In the genomic region with DNA sequence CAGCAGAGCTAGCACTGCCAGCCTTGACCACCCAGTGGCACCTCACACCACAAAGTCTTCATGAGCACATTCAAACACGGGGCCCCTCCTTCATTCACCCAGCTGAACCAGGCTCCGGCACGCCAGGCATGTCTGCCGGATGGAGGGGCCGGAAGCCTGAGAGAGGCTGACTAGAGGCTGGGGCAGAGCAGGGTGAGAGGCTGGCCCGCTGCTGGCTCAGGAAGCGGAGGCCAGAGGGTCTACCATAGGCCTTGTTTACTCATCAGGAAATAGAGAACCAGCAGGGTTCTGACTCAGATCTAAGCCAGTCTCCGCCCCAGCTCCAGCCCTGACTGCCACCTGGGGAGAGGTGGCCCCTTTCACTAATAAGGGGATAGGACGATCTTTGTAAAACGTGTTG, we compare ENCODE assay signal across 9 mouse cellular contexts. TPM values are rescaled to one million over a fixed set of nuclear protein-coding genes. Genes with fewer than 3 reads are reported as not detected.
DNase-seq lines count a peak whose midpoint lies in the region; ATAC-seq and TF ChIP-seq lines count a peak whose summit lies in the region.
"Had no signal": no experiment of that assay in that cellular context is flagged by ENCODE, and none has a peak within 500 bp of the region (broad histone marks: within the 10 kb centered on the region; RNA-seq: fewer than 3 reads in every experiment).

No protein-coding gene starts in this region.

- no peak overlapping the region for H3K4me3 ChIP-seq in midbrain, embryonic 10.5 days
- H3K4me3 ChIP-seq in midbrain, embryonic 15.5 days, result no peak overlapping the region
- peak overlapping the region; percentile 40 for H3K4me3 ChIP-seq in heart, adult 2 months
- 0 out of 2 replicates have a peak overlapping the region, but pooled peaks have one; percentile 7 for H3K4me3 ChIP-seq in intestine, postnatal 0 days (ENCODE audit: low read depth, low read length)
- H3K4me3 ChIP-seq in small intestine, adult 2 months (ENCODE audit: low read depth, low read length), result peak overlapping the region; percentile 15

- intact Hi-C loops in heart, adult 2 months (cut with DNase I), result loop anchor here (10.0 kb wide), 1 partner anchor 210 kb away; a partner anchor contains a TSS

- peak; percentile 49 for DNase-seq in midbrain, embryonic 10.5 days (ENCODE audit: low spot score)
- DNase-seq in heart, adult 2 months, result peak; percentile 70 to 78
- peak; percentile 66 to 67 for DNase-seq in lung, adult 18-20 months
- no peak for DNase-seq in right cerebral cortex, postnatal 14 days
- no peak for DNase-seq in ovary, postnatal 36 days (ENCODE audit: low spot score)

- TF ChIP-seq EP300 in heart, adult 2 months (IDR thresholded peaks at IDR 0.05; ENCODE audit: insufficient read depth, low read depth, low read length), result peak; percentile 12; the same call in 1 of the 2 replicates

- TF ChIP-seq POLR2A in heart, adult 2 months (IDR thresholded peaks at IDR 0.05; ENCODE audit: insufficient read depth, low read depth, low read length), result 0 out of 2 replicates have a peak, but pooled peaks have one; percentile 14
- no peak for TF ChIP-seq POLR2A in small intestine, adult 2 months (IDR thresholded peaks at IDR 0.05; ENCODE audit: low read depth, low read length)

- H3K4me1 ChIP-seq in midbrain, embryonic 10.5 days, result peaks cover 42% of the 10 kb centered on the region
- peaks cover 4% of the 10 kb centered on the region; the same call in 1 of the 2 replicates for H3K4me1 ChIP-seq in midbrain, embryonic 15.5 days
- peaks cover 18% of the 10 kb centered on the region for H3K4me1 ChIP-seq in heart, adult 2 months (ENCODE audit: control insufficient read depth, insufficient read depth, low read length)
- 0 out of 2 replicates have a peak, but pooled peaks cover 3% of the 10 kb centered on the region for H3K4me1 ChIP-seq in intestine, postnatal 0 days (replicated peaks; ENCODE audit: control insufficient read depth, insufficient read depth, low read length)
- H3K4me1 ChIP-seq in small intestine, adult 2 months (ENCODE audit: control insufficient read depth, insufficient read depth, insufficient read length, low read length), result peaks cover 24% of the 10 kb centered on the region

- no peaks in the 10 kb centered on the region for H3K36me3 ChIP-seq in midbrain, embryonic 10.5 days
- H3K36me3 ChIP-seq in midbrain, embryonic 15.5 days (replicated peaks), result no peaks in the 10 kb centered on the region
- no peaks in the 10 kb centered on the region for H3K36me3 ChIP-seq in heart, adult 2 months (ENCODE audit: control insufficient read depth, insufficient read depth, low read length)
- H3K36me3 ChIP-seq in intestine, postnatal 0 days (ENCODE audit: control insufficient read depth, insufficient read depth), result no peaks in the 10 kb centered on the region
- H3K36me3 ChIP-seq in small intestine, adult 2 months (ENCODE audit: control insufficient read depth, insufficient read depth, low read length), result no peaks in the 10 kb centered on the region

- no peak overlapping the region for H3K27ac ChIP-seq in midbrain, embryonic 10.5 days (replicated peaks)
- H3K27ac ChIP-seq in midbrain, embryonic 15.5 days, result no peak overlapping the region
- H3K27ac ChIP-seq in heart, adult 2 months, result peak overlapping the region; percentile 93
- peak overlapping the region; percentile 79 for H3K27ac ChIP-seq in intestine, postnatal 0 days (ENCODE audit: low read depth, low read length)
- peak overlapping the region; percentile 44 for H3K27ac ChIP-seq in small intestine, adult 2 months (ENCODE audit: insufficient read depth, low read depth, low read length)

- 16% methylated on average over 10 of the region's 10 CpGs for WGBS in midbrain, embryonic 10.5 days
- WGBS in midbrain, embryonic 15.5 days, result 19% methylated on average over 10 of the region's 10 CpGs
- 24% methylated on average over 10 of the region's 10 CpGs for WGBS in heart, adult 2 months
- 26% methylated on average over 10 of the region's 10 CpGs for WGBS in intestine, postnatal 0 days
- 50% methylated on average over 10 of the region's 10 CpGs for WGBS in small intestine, adult 2 months

- H3K9ac ChIP-seq in midbrain, embryonic 15.5 days, result no peak overlapping the region
- peak overlapping the region; percentile 20; the same call in 1 of the 2 replicates for H3K9ac ChIP-seq in heart, adult 2 months (ENCODE audit: low read depth, low read length)
- H3K9ac ChIP-seq in intestine, postnatal 0 days (ENCODE audit: low read depth, low read length), result no peak overlapping the region

- peaks cover 80% of the 10 kb centered on the region for H3K27me3 ChIP-seq in midbrain, embryonic 10.5 days (ENCODE audit: low read depth, poor library complexity, severe bottlenecking)
- H3K27me3 ChIP-seq in midbrain, embryonic 15.5 days (replicated peaks), result peaks cover 29% of the 10 kb centered on the region
- H3K27me3 ChIP-seq in heart, adult 2 months (ENCODE audit: control insufficient read depth, insufficient read depth, low read length), result no peaks in the 10 kb centered on the region
- H3K27me3 ChIP-seq in intestine, postnatal 0 days (replicated peaks; ENCODE audit: control insufficient read depth, insufficient read depth, low read length), result no peaks in the 10 kb centered on the region
- peaks cover 2% of the 10 kb centered on the region; the same call in 1 of the 2 replicates for H3K27me3 ChIP-seq in small intestine, adult 2 months (ENCODE audit: control insufficient read depth, insufficient read depth, low read length)

- H3K79me2 ChIP-seq in heart, adult 2 months (replicated peaks; ENCODE audit: control insufficient read depth, insufficient read depth, low read length), result no peaks in the 10 kb centered on the region

- no peak for ATAC-seq in midbrain, embryonic 15.5 days (replicated peaks)
- ATAC-seq in intestine, postnatal 0 days, result 0 out of 2 replicates have a peak, but pooled peaks have one; percentile 31

- H3K4me2 ChIP-seq in midbrain, embryonic 15.5 days, result no peak overlapping the region
- H3K4me2 ChIP-seq in intestine, postnatal 0 days (replicated peaks; ENCODE audit: low read depth), result peak overlapping the region; percentile 50

- H3K9me3 ChIP-seq in midbrain, embryonic 10.5 days (replicated peaks), result no peaks in the 10 kb centered on the region
- no peaks in the 10 kb centered on the region for H3K9me3 ChIP-seq in midbrain, embryonic 15.5 days
- H3K9me3 ChIP-seq in intestine, postnatal 0 days (ENCODE audit: control insufficient read depth), result no peaks in the 10 kb centered on the region

- TF ChIP-seq CTCF in heart, adult 2 months (IDR thresholded peaks at IDR 0.05), result no peak
- no peak for TF ChIP-seq CTCF in intestine, postnatal 0 days (IDR thresholded peaks at IDR 0.05; ENCODE audit: low read depth)
- TF ChIP-seq CTCF in small intestine, adult 2 months (IDR thresholded peaks at IDR 0.05; ENCODE audit: extremely low read depth, insufficient read length, insufficient replicate concordance, low read depth, low read length), result no peak

RNA-seq across cellular contexts. Expression of a gene that starts 16.7 kb away (rescaled TPM):
- polyA plus RNA-seq in midbrain, embryonic 10.5 days (2016; fragmentation: Nextera tagmentation; extraction: Ambion mirVana), result 0.39 and 0.51 TPM in 2 replicates
- 0.84 and 0.89 TPM in 2 replicates for polyA plus RNA-seq in midbrain, embryonic 15.5 days (2015; fragmentation: Nextera tagmentation; extraction: Ambion mirVana)
- total RNA-seq in heart, adult 2 months (2021), result under 1 TPM; 0.36 to 0.47 TPM
- 0.26 and 1.1 TPM in 2 replicates for polyA plus RNA-seq in heart, adult 2 months (2012; rRNA removed)
- polyA plus RNA-seq in intestine, postnatal 0 days (2015; fragmentation: Nextera tagmentation; extraction: Ambion mirVana), result 0.23 and 0.34 TPM in 2 replicates
- polyA plus RNA-seq in small intestine, adult 2 months (2012; rRNA removed), result 0.03 TPM in 2 replicates

RNA-seq across cellular contexts. Expression of a gene that starts 29.9 kb away (rescaled TPM):
- 4.9 and 5.1 TPM in 2 replicates for polyA plus RNA-seq in midbrain, embryonic 10.5 days (2016; fragmentation: Nextera tagmentation; extraction: Ambion mirVana)
- polyA plus RNA-seq in midbrain, embryonic 15.5 days (2015; fragmentation: Nextera tagmentation; extraction: Ambion mirVana), result 1.0 and 1.6 TPM in 2 replicates
- total RNA-seq in heart, adult 2 months (2021), result under 1 TPM; 0.14 to 0.16 TPM
- polyA plus RNA-seq in heart, adult 2 months (2012; rRNA removed), result 0.38 and 0.57 TPM in 2 replicates
- polyA plus RNA-seq in intestine, postnatal 0 days (2015; fragmentation: Nextera tagmentation; extraction: Ambion mirVana), result 0.16 and 0.18 TPM in 2 replicates
- 0.08 and 0.18 TPM in 2 replicates for polyA plus RNA-seq in small intestine, adult 2 months (2012; rRNA removed)
- total RNA-seq: MEL had no signal

RNA-seq across cellular contexts. Expression of a gene that starts 31.7 kb away (rescaled TPM):
- 0.78 and 0.89 TPM in 2 replicates for polyA plus RNA-seq in midbrain, embryonic 10.5 days (2016; fragmentation: Nextera tagmentation; extraction: Ambion mirVana)
- polyA plus RNA-seq in midbrain, embryonic 15.5 days (2015; fragmentation: Nextera tagmentation; extraction: Ambion mirVana), result 0.66 and 0.69 TPM in 2 replicates
- under 1 TPM in 1 of 2 experiments, not detected in 1; 0.05 TPM for total RNA-seq in heart, adult 2 months (2021)
- 0.04 TPM in 1 of 2 replicates, not detected in the other for polyA plus RNA-seq in heart, adult 2 months (2012; rRNA removed)
- polyA plus RNA-seq in intestine, postnatal 0 days (2015; fragmentation: Nextera tagmentation; extraction: Ambion mirVana), result 0.05 TPM in 2 replicates
- 1.3 and 2.6 TPM in 2 replicates for polyA plus RNA-seq in small intestine, adult 2 months (2012; rRNA removed)

RNA-seq across cellular contexts. Expression of a gene that starts 59.0 kb away (rescaled TPM):
- 12.3 and 14.7 TPM in 2 replicates for polyA plus RNA-seq in midbrain, embryonic 10.5 days (2016; fragmentation: Nextera tagmentation; extraction: Ambion mirVana)
- polyA plus RNA-seq in midbrain, embryonic 15.5 days (2015; fragmentation: Nextera tagmentation; extraction: Ambion mirVana), result 8.6 and 9.8 TPM in 2 replicates
- 10 to 100 TPM; 17.1 to 18.7 TPM for total RNA-seq in heart, adult 2 months (2021)
- polyA plus RNA-seq in heart, adult 2 months (2012; rRNA removed), result 42.5 and 45.0 TPM in 2 replicates
- 7.7 and 10.1 TPM in 2 replicates for polyA plus RNA-seq in intestine, postnatal 0 days (2015; fragmentation: Nextera tagmentation; extraction: Ambion mirVana)
- 13.0 and 20.1 TPM in 2 replicates for polyA plus RNA-seq in small intestine, adult 2 months (2012; rRNA removed)

Comparison
In these comparisons a context has a peak if more than half of its experiments do, and no peak if none do; other contexts are left out.
1. DNase-seq: peak in midbrain, embryonic 10.5 days (single experiment), heart, adult 2 months (2 of 2) and lung, adult 18-20 months (2 of 2); none in right cerebral cortex, postnatal 14 days (single experiment) and ovary, postnatal 36 days (single experiment).
2. H3K27ac ChIP-seq: peak in heart, adult 2 months (single experiment), intestine, postnatal 0 days (single experiment) and small intestine, adult 2 months (single experiment); none in midbrain, embryonic 10.5 days (single experiment) and midbrain, embryonic 15.5 days (single experiment).
3. H3K4me3 ChIP-seq: peak in heart, adult 2 months (single experiment), intestine, postnatal 0 days (single experiment) and small intestine, adult 2 months (single experiment); none in midbrain, embryonic 10.5 days (single experiment) and midbrain, embryonic 15.5 days (single experiment).